Mouse (Mus musculus): ENCODE measurements around the gene Nqo1. TPM values are rescaled to one million over a fixed set of nuclear protein-coding genes. Genes with fewer than 3 reads are reported as not detected.

Gene Nqo1
- total RNA-seq, 2 experiments from 2014 or later, result 13.6 to 17.3 TPM

Other genes starting within 250 kb of the Nqo1 start
- gene Nfat5, start 109.7 kb downstream of the Nqo1 start, total RNA-seq (2021), result 10 to 100 TPM; 36.5 to 36.6 TPM
- gene Nob1, start 21.8 kb upstream of the Nqo1 start, total RNA-seq (2021), result 10 to 100 TPM; 20.4 to 25.2 TPM
- 10 to 100 TPM; 18.3 to 22.0 TPM for gene Wwp2, start 33.2 kb upstream of the Nqo1 start, total RNA-seq (2021)
- 10 to 100 TPM; 82.7 to 91.6 TPM for gene Psmd7, start 185.3 kb upstream of the Nqo1 start, total RNA-seq (2021)

Data from heart, postnatal 14 days (tissue).